Mouse (Mus musculus) WW6 (cell line): ENCODE data around the gene Cyp1a1.
"Not testable (repeated sequence)": the region's sequence is repeated elsewhere in the genome, so short reads cannot be mapped to it uniquely, and the experiment has no call there.

Experiments used
- DNase-seq: peaks from one replicate; pipeline ENCODE4 v3.0.0-alpha.2; 2013; ENCODE audit warnings: low read depth, low spot score

Gene Cyp1a1

GRCm38 (mm10) chr9:57698466-57699150, 10.9 kb downstream of the Cyp1a1 start:
- DNase-seq = no peak

GRCm38 (mm10) chr9:57706496-57706895, 18.8 kb downstream of the Cyp1a1 start:
- no peak for DNase-seq

- peak; percentile 55 for DNase-seq
Observed at GRCm38 (mm10) chr9:57708068-57708719, 20.5 kb downstream of the Cyp1a1 start, which contains the start of gene Edc3. Gene Edc3 (plus strand): TSS chr9:57708540.

GRCm38 (mm10) chr9:57708720-57709274, 21.1 kb downstream of the Cyp1a1 start:
- DNase-seq = no peak

GRCm38 (mm10) chr9:57710214-57710613, 22.5 kb downstream of the Cyp1a1 start:
- DNase-seq = not testable (repeated sequence)

- DNase-seq = no peak
Observed at GRCm38 (mm10) chr9:57712194-57712593, 24.5 kb downstream of the Cyp1a1 start.

- no peak for DNase-seq
Observed at GRCm38 (mm10) chr9:57718408-57718807, 30.7 kb downstream of the Cyp1a1 start.

- DNase-seq = no peak
Observed at GRCm38 (mm10) chr9:57720736-57721135, 33.0 kb downstream of the Cyp1a1 start.

GRCm38 (mm10) chr9:57722371-57722770, 34.6 kb downstream of the Cyp1a1 start:
- DNase-seq = no peak

- DNase-seq = no peak
Observed at GRCm38 (mm10) chr9:57723315-57723715, 35.6 kb downstream of the Cyp1a1 start.

- no peak for DNase-seq
Observed at GRCm38 (mm10) chr9:57723796-57724195, 36.1 kb downstream of the Cyp1a1 start.

GRCm38 (mm10) chr9:57724701-57725100, 37.0 kb downstream of the Cyp1a1 start:
- DNase-seq = no peak

- no peak for DNase-seq
Observed at GRCm38 (mm10) chr9:57728312-57728711, 40.6 kb downstream of the Cyp1a1 start.

GRCm38 (mm10) chr9:57733606-57734005, 45.9 kb downstream of the Cyp1a1 start:
- DNase-seq = no peak

- no peak for DNase-seq
Observed at GRCm38 (mm10) chr9:57739863-57740262, 52.1 kb downstream of the Cyp1a1 start.

GRCm38 (mm10) chr9:57744462-57745091, 56.8 kb downstream of the Cyp1a1 start:
- no peak for DNase-seq

- no peak for DNase-seq
Observed at GRCm38 (mm10) chr9:57747067-57747466, 59.3 kb downstream of the Cyp1a1 start.

- no peak for DNase-seq
Observed at GRCm38 (mm10) chr9:57748137-57748536, 60.4 kb downstream of the Cyp1a1 start.

- no peak for DNase-seq
Observed at GRCm38 (mm10) chr9:57748831-57749230, 61.1 kb downstream of the Cyp1a1 start.

GRCm38 (mm10) chr9:57750901-57751300, 63.2 kb downstream of the Cyp1a1 start:
- no peak for DNase-seq
